ENCODE assay signal across 22 mouse cellular contexts in the genomic region with DNA sequence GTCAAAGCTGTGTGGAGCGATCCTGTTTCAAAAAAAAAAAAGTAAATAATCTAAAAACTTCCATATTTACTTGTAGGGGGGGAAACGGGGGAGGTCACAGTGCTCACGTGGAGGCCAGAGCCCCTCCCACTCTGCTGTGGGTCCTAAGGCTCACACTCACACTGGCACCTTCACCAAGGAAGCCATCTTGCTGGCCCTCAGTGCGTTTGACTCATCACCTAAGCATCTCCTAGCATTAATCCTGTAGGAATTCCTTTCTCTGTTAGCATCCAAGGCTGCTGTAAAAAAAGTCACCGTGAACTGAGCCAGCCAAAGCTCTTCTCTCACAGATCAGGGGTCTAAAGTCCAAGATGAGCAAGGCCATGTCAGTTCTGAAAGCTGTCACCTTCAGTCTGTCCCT. TPM values are rescaled to one million over a fixed set of nuclear protein-coding genes. Genes with fewer than 3 reads are reported as not detected.
DNase-seq lines count a peak whose midpoint lies in the region; ATAC-seq and TF ChIP-seq lines count a peak whose summit lies in the region.
"Had no signal": no experiment of that assay in that cellular context is flagged by ENCODE, and none has a peak within 500 bp of the region (broad histone marks: within the 10 kb centered on the region; RNA-seq: fewer than 3 reads in every experiment).

No protein-coding gene starts in this region.

- intact Hi-C loops in gastrocnemius, postnatal 36 days (cut with DNase I) = no loop called here

- no peaks in the 10 kb centered on the region for H3K9me3 ChIP-seq in G1E (replicated peaks)
- H3K9me3 ChIP-seq in erythroblast, embryonic 14.5 days (ENCODE audit: control insufficient read depth, low read length) = no peaks in the 10 kb centered on the region
- no peaks in the 10 kb centered on the region for H3K9me3 ChIP-seq in liver, postnatal 0 days (ENCODE audit: low read length)
- H3K9me3 ChIP-seq: embryonic facial prominence, embryonic 13.5 days; limb, embryonic 12.5 days; midbrain, embryonic 15.5 days; neural tube, embryonic 15.5 days had no signal

- DNase-seq in layer of hippocampus, adult 2 months (ENCODE audit: low spot score in 2 of 2) = no peak
- no peak for DNase-seq in layer of hippocampus, adult 18-20 months (ENCODE audit: low spot score in 2 of 2)
- no peak for DNase-seq in G1E (ENCODE audit: low spot score)
- no peak for DNase-seq in liver, postnatal 0 days
- no peak for DNase-seq in gastrocnemius, postnatal 36 days
- DNase-seq in MN1 (ENCODE audit: low spot score) = no peak
- no peak for DNase-seq in right cerebral cortex, postnatal 10 days (ENCODE audit: low spot score in 2 of 2)
- DNase-seq: cerebellum, adult 11-12 months; cerebellum, postnatal 14 days; gastrocnemius, postnatal 10 days; heart, adult 2 months; kidney, adult 8-10 months; kidney, postnatal 14 days; lung, embryonic 14.5 days; lung, postnatal 36 days; thymus, postnatal 14 days had no signal

- H3K4me2 ChIP-seq in liver, postnatal 0 days (ENCODE audit: low read depth, low read length) = peak overlapping the region; percentile 55
- H3K4me2 ChIP-seq: embryonic facial prominence, embryonic 13.5 days; limb, embryonic 12.5 days; lung, embryonic 14.5 days; midbrain, embryonic 15.5 days; neural tube, embryonic 15.5 days had no signal

- 61% methylated on average over 5 of the region's 5 CpGs for whole genome bisulfite sequencing in liver, postnatal 0 days (ENCODE audit: insufficient replicate concordance)

- no peaks in the 10 kb centered on the region; the same call in 1 of the 2 replicates for H3K27me3 ChIP-seq in G1E (ENCODE audit: insufficient read depth, low read length)
- peaks cover 25% of the 10 kb centered on the region for H3K27me3 ChIP-seq in erythroblast, embryonic 14.5 days (ENCODE audit: control insufficient read depth)
- H3K27me3 ChIP-seq in liver, postnatal 0 days (ENCODE audit: insufficient read depth, low read length) = peaks cover 15% of the 10 kb centered on the region; the same call in 1 of the 2 replicates
- H3K27me3 ChIP-seq: embryonic facial prominence, embryonic 13.5 days; limb, embryonic 12.5 days; midbrain, embryonic 15.5 days; neural tube, embryonic 15.5 days had no signal

- H3K4me3 ChIP-seq in layer of hippocampus, adult 2 months = no peak overlapping the region
- H3K4me3 ChIP-seq in G1E (ENCODE audit: low read depth, low read length) = peak overlapping the region; percentile 59; the same call in 1 of the 2 replicates
- H3K4me3 ChIP-seq in erythroblast, embryonic 14.5 days (replicated peaks) = peak overlapping the region; percentile 63
- peak overlapping the region; percentile 23 for H3K4me3 ChIP-seq in liver, postnatal 0 days (ENCODE audit: low read depth, low read length)
- H3K4me3 ChIP-seq: embryonic facial prominence, embryonic 13.5 days; heart, adult 2 months; limb, embryonic 12.5 days; midbrain, embryonic 15.5 days; neural tube, embryonic 15.5 days had no signal

- TF ChIP-seq CTCF in layer of hippocampus, adult 2 months (conservative IDR thresholded peaks at IDR 0.05) = no peak
- no peak for TF ChIP-seq CTCF in G1E (IDR thresholded peaks at IDR 0.05; ENCODE audit: low read depth, low read length)
- TF ChIP-seq CTCF in liver, postnatal 0 days (IDR thresholded peaks at IDR 0.05; ENCODE audit: low read depth) = no peak

- no peak for ATAC-seq in G1E (ENCODE audit: extremely low read depth, insufficient number of reproducible peaks, low FRiP score, poor library complexity, severe bottlenecking)
- no peak for ATAC-seq in liver, postnatal 0 days
- ATAC-seq: CD4-positive, CD25-positive, alpha-beta regulatory T cell, adult 4 months; midbrain, embryonic 15.5 days had no signal

- peak overlapping the region; percentile 52; the same call in 1 of the 2 replicates for H3K9ac ChIP-seq in liver, postnatal 0 days (replicated peaks)
- H3K9ac ChIP-seq: embryonic facial prominence, embryonic 13.5 days; limb, embryonic 12.5 days; lung, embryonic 14.5 days; midbrain, embryonic 15.5 days; neural tube, embryonic 15.5 days had no signal

- H3K4me1 ChIP-seq in G1E (ENCODE audit: insufficient read depth, low read depth, low read length) = peaks cover 87% of the 10 kb centered on the region
- peaks cover 87% of the 10 kb centered on the region for H3K4me1 ChIP-seq in erythroblast, embryonic 14.5 days (ENCODE audit: control insufficient read depth)
- H3K4me1 ChIP-seq in liver, postnatal 0 days (ENCODE audit: insufficient read depth) = peaks cover 28% of the 10 kb centered on the region

- TF ChIP-seq EP300 in liver, postnatal 0 days (IDR thresholded peaks at IDR 0.05; ENCODE audit: low read depth) = no peak

- peak overlapping the region; percentile 36; the same call in 1 of the 2 replicates for H3K27ac ChIP-seq in layer of hippocampus, adult 2 months
- peak overlapping the region; percentile 56 for H3K27ac ChIP-seq in liver, postnatal 0 days (ENCODE audit: low read depth)
- H3K27ac ChIP-seq: embryonic facial prominence, embryonic 13.5 days; heart, adult 2 months; limb, embryonic 12.5 days; midbrain, embryonic 15.5 days; neural tube, embryonic 15.5 days had no signal

- peaks cover 86% of the 10 kb centered on the region for H3K36me3 ChIP-seq in G1E (replicated peaks)
- peaks cover 23% of the 10 kb centered on the region for H3K36me3 ChIP-seq in erythroblast, embryonic 14.5 days (ENCODE audit: control insufficient read depth)
- 0 out of 2 replicates have a peak, but pooled peaks cover 3% of the 10 kb centered on the region for H3K36me3 ChIP-seq in liver, postnatal 0 days (replicated peaks; ENCODE audit: insufficient read depth, low read length)

RNA-seq across cellular contexts. Expression of gene Syngap1, which starts 15.3 kb away (rescaled TPM):
- total RNA-seq in layer of hippocampus, adult 2 months (2021) = 100 to 1,000 TPM; 463 to 497 TPM
- total RNA-seq in layer of hippocampus, adult 18-20 months (2021) = 100 to 1,000 TPM; 400 to 412 TPM
- 88.0 and 117 TPM in 2 replicates for total RNA-seq in G1E (2014; fragmentation: Nextera tagmentation)
- 7.3 and 10.2 TPM in 2 replicates for total RNA-seq in G1E (2017)
- 22.3 and 24.1 TPM in 2 replicates for polyA plus RNA-seq in G1E (2012)
- polyA plus RNA-seq in erythroblast, embryonic 14.5 days (2012) = 0.78 and 0.86 TPM in 2 replicates
- polyA plus RNA-seq in liver, postnatal 0 days (2015; fragmentation: Nextera tagmentation; extraction: Ambion mirVana) = 0.19 and 0.33 TPM in 2 replicates
- total RNA-seq in gastrocnemius, postnatal 36 days (2021) = 1 to 10 TPM; 3.4 to 3.5 TPM
- polyA plus RNA-seq: CD4-positive, CD25-positive, alpha-beta regulatory T cell, adult 4 months had no signal

RNA-seq across cellular contexts. Expression of gene Zbtb9, which starts 16.7 kb away (rescaled TPM):
- 10 to 100 TPM; 14.8 to 15.7 TPM for total RNA-seq in layer of hippocampus, adult 2 months (2021)
- total RNA-seq in layer of hippocampus, adult 18-20 months (2021) = 10 to 100 TPM; 15.2 to 15.5 TPM
- total RNA-seq in G1E (2014; fragmentation: Nextera tagmentation) (3.6 and 4.4 TPM in 2 replicates), G1E (2017) (25.6 and 27.5 TPM in 2 replicates)
- polyA plus RNA-seq in G1E (2012) = 10.9 and 11.1 TPM in 2 replicates
- 0.12 and 0.13 TPM in 2 replicates for polyA plus RNA-seq in erythroblast, embryonic 14.5 days (2012)
- polyA plus RNA-seq in liver, postnatal 0 days (2015; fragmentation: Nextera tagmentation; extraction: Ambion mirVana) = 3.3 and 4.4 TPM in 2 replicates
- total RNA-seq in gastrocnemius, postnatal 36 days (2021) = under 1 TPM in 1 of 2 experiments, not detected in 1; 0.94 TPM

RNA-seq across cellular contexts. Expression of gene Cuta, which starts 16.9 kb away (rescaled TPM):
- 10 to 100 TPM; 91.3 to 95.8 TPM for total RNA-seq in layer of hippocampus, adult 2 months (2021)
- 100 to 1,000 TPM in 1 of 2 experiments, 10 to 100 TPM in 1; 94.9 to 100 TPM for total RNA-seq in layer of hippocampus, adult 18-20 months (2021)
- 319 and 371 TPM in 2 replicates for total RNA-seq in G1E (2014; fragmentation: Nextera tagmentation)
- 182 and 190 TPM in 2 replicates for total RNA-seq in G1E (2017)
- 526 and 563 TPM in 2 replicates for polyA plus RNA-seq in G1E (2012)
- 19.6 and 19.8 TPM in 2 replicates for polyA plus RNA-seq in erythroblast, embryonic 14.5 days (2012)
- polyA plus RNA-seq in liver, postnatal 0 days (2015; fragmentation: Nextera tagmentation; extraction: Ambion mirVana) = 83.4 and 87.1 TPM in 2 replicates
- total RNA-seq in gastrocnemius, postnatal 36 days (2021) = 10 to 100 TPM; 82.8 to 91.1 TPM

RNA-seq across cellular contexts. Expression of gene Phf1, which starts 23.5 kb away (rescaled TPM):
- total RNA-seq in layer of hippocampus, adult 2 months (2021) = 10 to 100 TPM; 31.4 to 33.9 TPM
- total RNA-seq in layer of hippocampus, adult 18-20 months (2021) = 10 to 100 TPM; 37.6 to 40.0 TPM
- total RNA-seq in G1E (2014; fragmentation: Nextera tagmentation) (6.5 and 8.4 TPM in 2 replicates), G1E (2017) (7.3 and 7.4 TPM in 2 replicates)
- polyA plus RNA-seq in G1E (2012) = 21.6 and 21.7 TPM in 2 replicates
- polyA plus RNA-seq in erythroblast, embryonic 14.5 days (2012) = 5.0 and 6.2 TPM in 2 replicates
- polyA plus RNA-seq in liver, postnatal 0 days (2015; fragmentation: Nextera tagmentation; extraction: Ambion mirVana) = 2.5 and 2.7 TPM in 2 replicates
- total RNA-seq in gastrocnemius, postnatal 36 days (2021) = 1 to 10 TPM; 5.8 to 6.3 TPM

RNA-seq across cellular contexts. Expression of gene Kifc5b, which starts 39.4 kb away (rescaled TPM):
- total RNA-seq in layer of hippocampus, adult 2 months (2021) = 1 to 10 TPM; 2.8 to 3.3 TPM
- total RNA-seq in layer of hippocampus, adult 18-20 months (2021) = 1 to 10 TPM; 3.3 to 3.5 TPM
- total RNA-seq in G1E (2014; fragmentation: Nextera tagmentation) (17.1 and 23.0 TPM in 2 replicates), G1E (2017) (15.0 and 15.7 TPM in 2 replicates)
- polyA plus RNA-seq in G1E (2012) = 30.1 and 36.1 TPM in 2 replicates
- polyA plus RNA-seq in erythroblast, embryonic 14.5 days (2012) = 8.1 and 9.2 TPM in 2 replicates
- polyA plus RNA-seq in liver, postnatal 0 days (2015; fragmentation: Nextera tagmentation; extraction: Ambion mirVana) = 1.6 and 2.7 TPM in 2 replicates
- total RNA-seq in gastrocnemius, postnatal 36 days (2021) = under 1 TPM; 0.49 to 0.64 TPM
